Mouse (Mus musculus) ES-E14 (cell line): ENCODE data around the gene Lipn. TPM values are rescaled to one million over a fixed set of nuclear protein-coding genes. Genes with fewer than 3 reads are reported as not detected.

Experiments
- DNase-seq: peaks from one replicate; pipeline ENCODE4 v3.0.0-alpha.2; 2013; ENCODE audit warnings: low read depth, low spot score
- H3K27ac ChIP-seq: 2 replicates; pipeline ENCODE4 v1.5.1; 2012; ENCODE audit warnings: low read depth, mild to moderate bottlenecking, low read length, moderate library complexity, mixed read lengths; ENCODE audit not compliant: poor library complexity, insufficient read depth, severe bottlenecking
- H3K36me3 ChIP-seq: 2 replicates; pipeline ENCODE4 v1.6.1; 2012; ENCODE audit warnings: mild to moderate bottlenecking, low read length, moderate library complexity, mixed read lengths; ENCODE audit not compliant: control insufficient read depth, poor library complexity, insufficient read depth, severe bottlenecking
- H3K4me1 ChIP-seq, 2 experiments: fragments of 150-350 bp in 1 of 2; sonication (generic) in 1 of 2; 2 replicates each; pipeline ENCODE4 v1.6.1; 2012; ENCODE audit warnings: low read length in 2 of 2, mild to moderate bottlenecking in 1 of 2, mixed read lengths in 1 of 2; ENCODE audit not compliant: control insufficient read depth in 2 of 2, insufficient read depth in 2 of 2, poor library complexity in 1 of 2
- H3K4me3 ChIP-seq, 2 experiments: fragments of 150-350 bp in 1 of 2; sonication (generic) in 1 of 2; 2 replicates each; pipeline ENCODE4 v1.5.1; 2012; ENCODE audit warnings: low read length in 2 of 2, low read depth in 1 of 2, mild to moderate bottlenecking in 1 of 2, mixed read lengths in 1 of 2; ENCODE audit not compliant: insufficient read depth in 1 of 2, poor library complexity in 1 of 2, severe bottlenecking in 1 of 2
- H3K9ac ChIP-seq: 2 replicates; pipeline ENCODE4 v1.6.1; 2012; ENCODE audit warnings: low read depth, mild to moderate bottlenecking, low read length, mixed read lengths; ENCODE audit not compliant: poor library complexity, insufficient read depth, severe bottlenecking
- H3K9me3 ChIP-seq: fragments of 150-350 bp; sonication (generic); 2 replicates; pipeline ENCODE4 v1.6.1; 2012; ENCODE audit warnings: low read depth, mild to moderate bottlenecking, low read length; ENCODE audit not compliant: control insufficient read depth, insufficient read depth
- CHD2 ChIP-seq: IDR thresholded peaks from 2 replicates; pipeline ENCODE4 v1.6.1; 2014; ENCODE audit warnings: mild to moderate bottlenecking, low read depth, low read length, inconsistent platforms
- HCFC1 ChIP-seq: IDR thresholded peaks from 2 replicates; pipeline ENCODE4 v1.6.1; 2012; ENCODE audit warnings: low read length, inconsistent platforms, borderline replicate concordance; ENCODE audit not compliant: insufficient read depth
- MAFK ChIP-seq: IDR thresholded peaks from 2 replicates; pipeline ENCODE4 v1.6.1; 2014; ENCODE audit warnings: mild to moderate bottlenecking, low read depth, low read length, inconsistent platforms; ENCODE audit not compliant: insufficient read depth
- ZC3H11A ChIP-seq: IDR thresholded peaks from 2 replicates; pipeline ENCODE4 v1.6.1; 2012; ENCODE audit warnings: low read depth, mild to moderate bottlenecking, inconsistent platforms, low read length, borderline replicate concordance
- ZNF384 ChIP-seq: IDR thresholded peaks from 2 replicates; pipeline ENCODE4 v1.6.1; 2012; ENCODE audit warnings: low read depth, low read length, inconsistent platforms
- in situ Hi-C, 2 experiments: fragments of 600-800 bp; cut with MboI; formaldehyde crosslinking; loops; one replicate each; pipeline ENCODE4 v1.15.1; 2025; ENCODE audit warnings: low sequenced_read_pairs in 2 of 2, inconsistent platforms in 1 of 2; ENCODE audit not compliant: unreplicated experiment in 2 of 2
- total RNA-seq: library from RNA; depleted of rRNA; stranded (reverse); fragments of 300-350 nt; gene quantifications from 2 replicates; pipeline ENCODE4 v1.2.3, GENCODE M21; 2012

The Lipn gene
- total RNA-seq, 1 experiment: not detected

DNA sequence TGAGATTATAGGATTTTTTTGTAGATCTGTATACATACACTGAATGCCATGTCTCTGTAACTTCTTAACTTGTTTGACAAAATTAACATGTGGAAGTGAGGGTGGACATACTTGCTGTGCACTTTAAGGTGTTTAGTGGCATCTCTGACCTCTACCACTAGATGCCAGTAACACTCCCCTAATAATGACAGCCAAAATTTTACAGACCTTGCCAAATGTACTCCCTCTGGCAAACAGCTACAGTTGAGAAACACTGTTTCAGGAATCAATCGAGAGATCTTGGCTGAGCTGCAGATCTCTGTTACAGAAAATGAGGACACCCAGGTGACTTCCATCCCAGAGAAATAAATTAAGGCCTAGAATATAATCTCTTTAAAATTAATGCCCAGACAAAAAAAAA is 29.1 kb downstream of the Lipn start:
- Histone ChIP-seq H3K4me3 (no peak overlapping the region), H3K27ac (no peak overlapping the region), H3K36me3 (no peaks in the 10 kb centered on the region), H3K9ac (no peak overlapping the region), H3K4me1 (no peaks in the 10 kb centered on the region), H3K9me3 (no peaks in the 10 kb centered on the region)
- in situ Hi-C loops: no loop called here
- no peak for TF ChIP-seq MAFK
- no peak for TF ChIP-seq CHD2
- DNase-seq: no peak

DNA sequence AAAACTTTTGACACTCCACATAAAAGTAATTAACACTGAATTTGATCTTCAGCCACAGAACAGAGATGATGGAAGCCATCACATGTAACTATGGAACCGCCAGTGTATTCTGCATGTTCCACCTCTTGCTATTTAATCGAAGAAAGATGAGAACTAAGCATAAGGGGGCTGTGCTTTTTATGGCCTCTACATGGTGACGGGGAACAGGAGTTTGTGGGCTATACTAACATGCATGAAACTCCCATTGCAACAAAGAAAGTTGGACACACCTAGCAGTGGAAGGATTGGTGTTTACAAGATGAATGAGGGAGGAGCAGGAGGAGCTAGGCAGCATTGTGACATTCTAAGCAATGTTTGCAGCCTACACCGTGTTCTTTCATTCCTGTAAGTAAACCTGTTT is 33.5 kb downstream of the Lipn start, which contains the start of gene Lipm:
Lipm (plus strand) TSS at position 301 of the 400 bp plus-strand sequence.
- Histone ChIP-seq H3K9me3 (no peaks in the 10 kb centered on the region), H3K9ac (no peak within 1 kb of the TSS), H3K4me3 (no peak within 1 kb of the TSS), H3K27ac (no peak within 1 kb of the TSS), H3K36me3 (no peaks in the 10 kb centered on the region), H3K4me1 (no peaks in the 10 kb centered on the region)
- in situ Hi-C loops: no loop called here
- no peak for TF ChIP-seq ZC3H11A
- TF ChIP-seq ZNF384: no peak
- no peak for DNase-seq

DNA sequence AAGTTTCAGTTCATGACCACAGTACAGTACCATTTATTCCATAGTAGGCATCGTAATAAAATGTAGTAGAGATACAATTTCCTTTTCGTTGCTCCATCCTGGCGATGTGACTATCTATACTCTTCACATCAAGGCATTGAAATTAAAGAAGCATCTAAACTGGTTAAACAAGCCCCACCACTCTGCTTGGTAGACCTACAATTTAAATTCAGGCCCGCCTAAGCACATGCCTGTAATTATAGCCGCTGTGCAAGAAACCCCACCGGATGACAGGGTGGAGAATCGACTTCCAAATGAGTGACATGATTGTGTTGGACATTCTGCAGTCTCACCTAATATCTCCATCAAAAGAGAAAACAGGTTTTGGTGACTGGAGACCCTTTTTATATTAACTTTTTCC is 34.7 kb downstream of the Lipn start:
- Histone ChIP-seq H3K9ac (no peak overlapping the region), H3K27ac (no peak overlapping the region), H3K36me3 (no peaks in the 10 kb centered on the region), H3K4me3 (no peak overlapping the region), H3K9me3 (no peaks in the 10 kb centered on the region), H3K4me1 (no peaks in the 10 kb centered on the region)
- DNase-seq: no peak
- in situ Hi-C loops: no loop called here
- no peak for TF ChIP-seq CHD2
- no peak for TF ChIP-seq ZNF384
- no peak for TF ChIP-seq MAFK
- TF ChIP-seq ZC3H11A: no peak
- TF ChIP-seq HCFC1: no peak

DNA sequence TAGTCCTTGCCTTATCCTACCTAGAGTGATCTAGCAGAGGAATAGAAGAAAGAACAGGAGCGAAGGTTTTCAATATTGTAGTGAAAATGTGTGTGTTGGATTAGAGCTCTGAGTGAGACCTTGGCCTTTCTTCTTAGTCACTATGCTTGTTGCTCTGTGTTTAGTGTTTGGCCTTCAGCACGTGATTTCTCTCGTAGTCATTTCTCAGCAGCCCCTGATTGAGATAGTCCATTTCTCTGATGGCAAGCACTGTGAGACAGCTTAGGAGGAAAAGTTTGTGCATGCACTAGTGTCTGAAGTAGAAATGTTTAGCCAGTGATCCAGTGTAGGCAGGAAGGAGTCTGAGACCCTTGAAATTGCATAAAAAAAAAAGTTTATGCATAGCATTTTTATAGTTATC is 37.7 kb downstream of the Lipn start:
- in situ Hi-C loops: no loop called here

DNA sequence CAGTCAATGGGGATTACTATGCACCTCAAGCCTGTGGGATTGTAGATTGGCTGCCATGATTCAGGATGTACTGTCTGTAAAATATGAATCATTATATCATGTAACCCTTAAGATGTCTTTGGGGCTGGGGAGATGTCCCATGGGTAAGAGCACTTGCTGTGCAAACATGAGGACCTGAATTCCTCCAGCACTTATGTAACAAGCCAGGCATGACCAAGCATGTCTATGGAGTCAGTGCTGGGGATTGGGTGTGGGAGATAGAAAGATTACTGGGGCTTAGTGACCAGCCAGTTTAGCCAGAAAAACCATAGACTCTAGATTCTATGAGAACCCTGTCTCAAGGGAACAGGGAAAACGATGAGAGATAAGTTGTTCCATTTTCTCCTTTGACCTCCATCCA is 51.9 kb downstream of the Lipn start:
- no peak for DNase-seq
- no peak overlapping the region for H3K4me3 ChIP-seq
- no peak overlapping the region for H3K9ac ChIP-seq
- H3K27ac ChIP-seq: no peak overlapping the region
- in situ Hi-C loops: no loop called here
- no peaks in the 10 kb centered on the region for H3K4me1 ChIP-seq
- no peak for TF ChIP-seq ZNF384
- no peak for TF ChIP-seq CHD2
- TF ChIP-seq MAFK: no peak
- TF ChIP-seq HCFC1: no peak
- TF ChIP-seq ZC3H11A: no peak
- H3K9me3 ChIP-seq: no peaks in the 10 kb centered on the region
- H3K36me3 ChIP-seq: no peaks in the 10 kb centered on the region

More for the DNA sequence above, 37.7 kb downstream of the Lipn start:
- no peak for DNase-seq
- TF ChIP-seq HCFC1 (no peak), ZC3H11A (no peak), ZNF384 (no peak), CHD2 (no peak), MAFK (no peak)
- Histone ChIP-seq H3K36me3 (no peaks in the 10 kb centered on the region), H3K4me1 (no peaks in the 10 kb centered on the region), H3K27ac (no peak overlapping the region), H3K4me3 (no peak overlapping the region), H3K9ac (no peak overlapping the region), H3K9me3 (no peaks in the 10 kb centered on the region)
